In genomic region chr3:154811281-154811680, GRCm38 (mm10) we compare ENCODE assay signal across 19 mouse cellular contexts.
DNase-seq lines count a peak whose midpoint lies in the region; ATAC-seq and TF ChIP-seq lines count a peak whose summit lies in the region.
"Had no signal": no experiment of that assay in that cellular context is flagged by ENCODE, and none has a peak within 500 bp of the region (broad histone marks: within the 10 kb centered on the region; RNA-seq: fewer than 3 reads in every experiment).

No protein-coding gene starts in this region.

- H3K27ac ChIP-seq in forebrain, embryonic 15.5 days (replicated peaks) = peak overlapping the region; percentile 65
- H3K27ac ChIP-seq in forebrain, embryonic 10.5 days = no peak overlapping the region
- no peak overlapping the region for H3K27ac ChIP-seq in hindbrain, postnatal 0 days
- H3K27ac ChIP-seq in liver, embryonic 11.5 days (ENCODE audit: low read depth, low read length) = no peak overlapping the region
- H3K27ac ChIP-seq: embryonic facial prominence, embryonic 10.5 days; kidney, embryonic 15.5 days; liver, embryonic 12.5 days had no signal

- ATAC-seq in forebrain, embryonic 15.5 days (replicated peaks) = peak; percentile 29; the same call in 1 of the 2 replicates
- peak; percentile 19; the same call in 1 of the 2 replicates for ATAC-seq in hindbrain, postnatal 0 days
- ATAC-seq in liver, embryonic 11.5 days (replicated peaks; ENCODE audit: low FRiP score) = no peak
- ATAC-seq: liver, embryonic 12.5 days had no signal

- H3K4me3 ChIP-seq in forebrain, embryonic 15.5 days = no peak overlapping the region
- no peak overlapping the region for H3K4me3 ChIP-seq in forebrain, embryonic 10.5 days
- no peak overlapping the region for H3K4me3 ChIP-seq in hindbrain, postnatal 0 days (ENCODE audit: low read length)
- H3K4me3 ChIP-seq in liver, embryonic 11.5 days (ENCODE audit: low read depth, low read length) = no peak overlapping the region
- H3K4me3 ChIP-seq: embryonic facial prominence, embryonic 10.5 days; heart, embryonic 12.5 days; kidney, embryonic 15.5 days; liver, embryonic 12.5 days had no signal

- WGBS in forebrain, embryonic 15.5 days = 27% methylated on average over 9 of the region's 9 CpGs
- 58% methylated on average over 9 of the region's 9 CpGs for WGBS in forebrain, embryonic 10.5 days
- 15% methylated on average over 9 of the region's 9 CpGs for WGBS in hindbrain, postnatal 0 days
- WGBS in liver, embryonic 11.5 days = 47% methylated on average over 9 of the region's 9 CpGs

- no peak overlapping the region for H3K4me2 ChIP-seq in forebrain, embryonic 15.5 days (replicated peaks)
- H3K4me2 ChIP-seq in hindbrain, postnatal 0 days (ENCODE audit: low read depth, low read length) = no peak overlapping the region
- H3K4me2 ChIP-seq in liver, embryonic 11.5 days = no peak overlapping the region
- H3K4me2 ChIP-seq: heart, embryonic 12.5 days; kidney, embryonic 15.5 days; liver, embryonic 12.5 days; lung, embryonic 14.5 days had no signal

- no peaks in the 10 kb centered on the region for H3K9me3 ChIP-seq in forebrain, embryonic 15.5 days
- H3K9me3 ChIP-seq in forebrain, embryonic 10.5 days = no peaks in the 10 kb centered on the region
- H3K9me3 ChIP-seq in hindbrain, postnatal 0 days (ENCODE audit: low read length) = no peaks in the 10 kb centered on the region
- no peaks in the 10 kb centered on the region for H3K9me3 ChIP-seq in liver, embryonic 11.5 days (ENCODE audit: control insufficient read depth, low read length)
- H3K9me3 ChIP-seq: embryonic facial prominence, embryonic 10.5 days; heart, embryonic 12.5 days; kidney, embryonic 15.5 days; liver, embryonic 12.5 days had no signal

- peaks cover 33% of the 10 kb centered on the region for H3K4me1 ChIP-seq in forebrain, embryonic 15.5 days
- H3K4me1 ChIP-seq in forebrain, embryonic 10.5 days = peaks cover 33% of the 10 kb centered on the region
- H3K4me1 ChIP-seq in hindbrain, postnatal 0 days (ENCODE audit: insufficient read depth, low read length) = 0 out of 2 replicates have a peak, but pooled peaks cover under 1% of the 10 kb centered on the region
- H3K4me1 ChIP-seq in liver, embryonic 11.5 days (replicated peaks; ENCODE audit: control insufficient read depth, insufficient read depth, low read length) = no peaks in the 10 kb centered on the region
- H3K4me1 ChIP-seq: liver, embryonic 12.5 days had no signal

- H3K27me3 ChIP-seq in forebrain, embryonic 15.5 days = no peaks in the 10 kb centered on the region
- peaks cover 9% of the 10 kb centered on the region; the same call in 1 of the 2 replicates for H3K27me3 ChIP-seq in forebrain, embryonic 10.5 days (ENCODE audit: poor library complexity, severe bottlenecking)
- H3K27me3 ChIP-seq in hindbrain, postnatal 0 days (ENCODE audit: insufficient read depth, low read length) = no peaks in the 10 kb centered on the region
- H3K27me3 ChIP-seq in liver, embryonic 11.5 days (replicated peaks; ENCODE audit: control insufficient read depth, insufficient read depth, low read length) = no peaks in the 10 kb centered on the region
- H3K27me3 ChIP-seq: kidney, embryonic 15.5 days had no signal

- no peak for TF ChIP-seq CTCF in hindbrain, postnatal 0 days (IDR thresholded peaks at IDR 0.05; ENCODE audit: low read depth)

- H3K9ac ChIP-seq in forebrain, embryonic 15.5 days (replicated peaks) = no peak overlapping the region
- no peak overlapping the region for H3K9ac ChIP-seq in hindbrain, postnatal 0 days (replicated peaks; ENCODE audit: low read length)
- no peak overlapping the region for H3K9ac ChIP-seq in liver, embryonic 11.5 days (ENCODE audit: low read depth, low read length)
- H3K9ac ChIP-seq: heart, embryonic 12.5 days; kidney, embryonic 15.5 days; liver, embryonic 12.5 days; lung, embryonic 14.5 days had no signal

- no peak for DNase-seq in forebrain, embryonic 10.5 days (ENCODE audit: extremely low spot score, low spot score)
- peak; percentile 20 for DNase-seq in retina, postnatal 1 day
- DNase-seq in retina, embryonic 14.5 days (ENCODE audit: low spot score) = no peak
- DNase-seq in hindbrain, postnatal 0 days (ENCODE audit: low spot score) = no peak
- DNase-seq in cerebellum, adult 9-11 months = no peak
- no peak for DNase-seq in cerebellum, postnatal 14 days
- DNase-seq in liver, embryonic 11.5 days (ENCODE audit: low spot score) = no peak
- DNase-seq: adrenal gland, postnatal 14 days; cerebellum, adult 11-12 months; kidney, postnatal 4 days; lung, embryonic 14.5 days; lung, postnatal 36 days; thymus, adult 18-20 months had no signal

- no peaks in the 10 kb centered on the region for H3K36me3 ChIP-seq in forebrain, embryonic 15.5 days
- H3K36me3 ChIP-seq in forebrain, embryonic 10.5 days (replicated peaks) = no peaks in the 10 kb centered on the region
- no peaks in the 10 kb centered on the region for H3K36me3 ChIP-seq in hindbrain, postnatal 0 days (ENCODE audit: insufficient read depth, low read length)
- H3K36me3 ChIP-seq in liver, embryonic 11.5 days (ENCODE audit: control insufficient read depth, insufficient read depth, low read length) = no peaks in the 10 kb centered on the region
- H3K36me3 ChIP-seq: embryonic facial prominence, embryonic 10.5 days; G1E; heart, embryonic 12.5 days; kidney, embryonic 15.5 days; liver, embryonic 12.5 days had no signal
